Mouse (Mus musculus): ENCODE results near the gene Ank3. TPM values are rescaled to one million over a fixed set of nuclear protein-coding genes. Genes with fewer than 3 reads are reported as not detected.
A peak's percentile ranks its signal among the peaks of the same experiment; 100 is the strongest.

Ank3 gene
- total and polyA plus RNA-seq, 2 experiments from 2014 or later: 23.4 to 64.7 TPM

DNA sequence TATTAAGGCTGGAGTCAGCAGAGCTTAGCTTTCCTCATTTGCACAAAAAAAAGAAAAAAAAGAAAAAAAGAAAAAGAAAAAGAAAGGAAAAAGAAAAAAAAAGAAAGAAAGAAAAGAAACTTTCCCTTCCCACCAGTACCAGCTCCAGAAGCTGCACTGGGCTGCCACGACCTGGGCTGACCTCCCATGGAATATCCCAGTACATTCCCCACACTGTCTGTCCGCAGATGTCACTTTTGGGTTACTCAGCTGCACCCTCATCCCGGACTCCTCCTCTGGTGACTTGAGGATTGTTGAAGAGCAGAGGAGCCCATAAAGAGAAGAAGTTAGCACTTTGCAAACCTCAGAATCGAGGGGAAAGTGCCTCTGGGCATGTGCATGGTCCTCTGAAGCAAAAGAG lies 433.7 kb downstream of the Ank3 start:
- no peak overlapping the region for H3K9ac ChIP-seq (replicated peaks; ENCODE audit: low read depth, low read length)
- H3K27ac ChIP-seq (ENCODE audit: low read depth): no peak overlapping the region
- TF ChIP-seq EP300 (IDR thresholded peaks at IDR 0.05; ENCODE audit: low read depth) (no peak), CTCF (IDR thresholded peaks at IDR 0.05; ENCODE audit: low read depth) (no peak)
- peaks cover 15% of the 10 kb centered on the region for H3K4me1 ChIP-seq (ENCODE audit: control insufficient read depth, insufficient read depth)
- 78% methylated on average over 4 of the region's 4 CpGs for WGBS
- ATAC-seq (ENCODE audit: insufficient read depth, low read depth) (no peak), DNase-seq (ENCODE audit: low spot score) (no peak)
- H3K27me3 ChIP-seq (ENCODE audit: control insufficient read depth, insufficient read depth, low read length): no peaks in the 10 kb centered on the region
- H3K4me3 ChIP-seq (ENCODE audit: low read depth, low read length): no peak overlapping the region
- H3K4me2 ChIP-seq (ENCODE audit: low read depth, low read length): no peak overlapping the region
- H3K36me3 ChIP-seq (replicated peaks; ENCODE audit: control insufficient read depth, insufficient read depth, low read length): no peaks in the 10 kb centered on the region; the same call in 1 of the 2 replicates
- no peaks in the 10 kb centered on the region for H3K9me3 ChIP-seq (replicated peaks; ENCODE audit: control insufficient read depth, low read length)

DNA sequence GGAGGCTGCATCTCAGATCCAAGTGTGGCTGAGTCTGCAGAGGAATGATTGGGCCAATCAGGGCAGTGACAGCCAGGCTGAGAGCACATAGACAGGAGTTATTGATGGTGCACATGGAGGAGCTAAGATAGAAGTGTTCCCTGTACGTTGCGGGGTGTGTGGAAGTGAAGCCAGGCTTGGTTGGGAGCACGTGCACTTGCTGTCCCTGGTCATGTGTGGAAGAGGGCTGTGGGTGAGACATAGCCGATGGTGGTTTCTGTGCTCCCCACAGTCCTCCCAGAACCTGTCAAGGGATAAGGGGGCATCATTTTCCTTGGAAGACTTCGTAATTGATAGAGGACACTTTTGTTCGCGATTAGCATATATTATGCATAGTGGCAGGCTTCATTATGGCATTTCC lies 434.2 kb downstream of the Ank3 start:
- Histone ChIP-seq H3K4me3 (ENCODE audit: low read depth, low read length) (no peak overlapping the region), H3K36me3 (replicated peaks; ENCODE audit: control insufficient read depth, insufficient read depth, low read length) (no peaks in the 10 kb centered on the region), H3K27ac (ENCODE audit: low read depth) (no peak overlapping the region), H3K4me1 (ENCODE audit: control insufficient read depth, insufficient read depth) (peaks cover 15% of the 10 kb centered on the region), H3K9me3 (replicated peaks; ENCODE audit: control insufficient read depth, low read length) (no peaks in the 10 kb centered on the region), H3K4me2 (ENCODE audit: low read depth, low read length) (no peak overlapping the region), H3K27me3 (ENCODE audit: control insufficient read depth, insufficient read depth, low read length) (no peaks in the 10 kb centered on the region), H3K9ac (replicated peaks; ENCODE audit: low read depth, low read length) (no peak overlapping the region)
- no peak for DNase-seq (ENCODE audit: low spot score)
- ATAC-seq (ENCODE audit: insufficient read depth, low read depth): no peak
- 88% methylated on average over 7 of the region's 7 CpGs for WGBS
- TF ChIP-seq EP300 (IDR thresholded peaks at IDR 0.05; ENCODE audit: low read depth) (no peak), CTCF (IDR thresholded peaks at IDR 0.05; ENCODE audit: low read depth) (no peak)

DNA sequence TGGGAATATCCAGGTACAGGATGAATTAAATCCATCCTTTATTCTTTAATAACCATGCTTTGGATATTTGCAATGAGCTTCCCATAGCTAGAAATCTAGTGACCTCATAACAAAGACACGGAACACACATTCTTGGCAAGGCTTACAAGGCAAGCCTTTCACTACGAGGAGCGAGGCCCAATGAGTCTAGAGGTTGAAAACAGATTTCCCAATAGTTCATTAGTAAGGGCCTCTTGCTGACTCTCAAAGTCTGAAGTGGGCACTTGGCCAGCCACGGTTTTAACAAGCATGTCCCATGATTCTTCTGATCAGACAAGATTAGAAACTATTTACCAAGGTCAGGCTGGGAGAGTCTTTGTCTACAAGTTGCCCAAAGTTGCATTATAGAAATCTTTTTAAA lies 436.1 kb downstream of the Ank3 start:
- H3K27me3 ChIP-seq (ENCODE audit: control insufficient read depth, insufficient read depth, low read length): no peaks in the 10 kb centered on the region
- H3K4me1 ChIP-seq (ENCODE audit: control insufficient read depth, insufficient read depth): peaks cover 9% of the 10 kb centered on the region
- TF ChIP-seq CTCF (IDR thresholded peaks at IDR 0.05; ENCODE audit: low read depth): no peak
- no peak for TF ChIP-seq EP300 (IDR thresholded peaks at IDR 0.05; ENCODE audit: low read depth)
- DNase-seq (ENCODE audit: low spot score) (peak; percentile 73), ATAC-seq (ENCODE audit: insufficient read depth, low read depth) (peak; percentile 68; the same call in 1 of the 2 replicates)
- no peaks in the 10 kb centered on the region for H3K9me3 ChIP-seq (replicated peaks; ENCODE audit: control insufficient read depth, low read length)
- no peak overlapping the region for H3K9ac ChIP-seq (replicated peaks; ENCODE audit: low read depth, low read length)
- H3K27ac ChIP-seq (ENCODE audit: low read depth): peak overlapping the region; percentile 63
- H3K36me3 ChIP-seq (replicated peaks; ENCODE audit: control insufficient read depth, insufficient read depth, low read length): no peaks in the 10 kb centered on the region
- H3K4me2 ChIP-seq (ENCODE audit: low read depth, low read length): no peak overlapping the region
- H3K4me3 ChIP-seq (ENCODE audit: low read depth, low read length): no peak overlapping the region
- 23% methylated on average over 4 of the region's 4 CpGs for WGBS

DNA sequence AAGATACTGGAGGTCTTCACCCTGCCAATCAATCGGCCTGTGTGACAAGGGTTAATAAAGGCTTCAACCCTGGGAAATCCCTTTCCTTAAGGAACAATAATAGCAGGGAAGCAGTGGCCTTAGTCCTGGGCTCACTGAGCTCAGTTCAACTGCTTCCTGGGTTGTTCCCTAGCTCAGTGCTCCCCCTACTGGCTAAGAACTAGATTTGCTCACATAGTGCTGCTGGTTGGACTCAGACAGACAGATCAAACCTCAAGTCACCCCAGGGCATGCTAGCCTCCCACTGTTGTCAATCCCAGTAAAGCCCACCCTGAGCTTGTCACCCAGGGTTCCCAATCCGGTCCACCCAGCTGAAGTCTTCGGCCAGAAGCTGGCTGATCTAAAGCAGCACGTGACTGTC lies 447.2 kb downstream of the Ank3 start:
- H3K4me1 ChIP-seq (ENCODE audit: control insufficient read depth, insufficient read depth): no peaks in the 10 kb centered on the region
- TF ChIP-seq EP300 (IDR thresholded peaks at IDR 0.05; ENCODE audit: low read depth) (no peak), CTCF (IDR thresholded peaks at IDR 0.05; ENCODE audit: low read depth) (peak; percentile 91)
- no peaks in the 10 kb centered on the region for H3K27me3 ChIP-seq (ENCODE audit: control insufficient read depth, insufficient read depth, low read length)
- no peak overlapping the region for H3K4me3 ChIP-seq (ENCODE audit: low read depth, low read length)
- no peak overlapping the region for H3K4me2 ChIP-seq (ENCODE audit: low read depth, low read length)
- H3K9me3 ChIP-seq (replicated peaks; ENCODE audit: control insufficient read depth, low read length): no peaks in the 10 kb centered on the region
- H3K27ac ChIP-seq (ENCODE audit: low read depth): no peak overlapping the region
- WGBS: 32% methylated on average over 4 of the region's 4 CpGs
- peak; percentile 83 for ATAC-seq (ENCODE audit: insufficient read depth, low read depth)
- H3K36me3 ChIP-seq (replicated peaks; ENCODE audit: control insufficient read depth, insufficient read depth, low read length): no peaks in the 10 kb centered on the region
- H3K9ac ChIP-seq (replicated peaks; ENCODE audit: low read depth, low read length): no peak overlapping the region
- peak; percentile 88 for DNase-seq (ENCODE audit: low spot score)

GRCm38 (mm10) chr10:69852366-69853091 lies 454.0 kb downstream of the Ank3 start:
- no peak overlapping the region for H3K9ac ChIP-seq (replicated peaks; ENCODE audit: low read depth, low read length)
- no peaks in the 10 kb centered on the region for H3K4me1 ChIP-seq (ENCODE audit: control insufficient read depth, insufficient read depth)
- H3K4me2 ChIP-seq (ENCODE audit: low read depth, low read length): no peak overlapping the region
- H3K9me3 ChIP-seq (replicated peaks; ENCODE audit: control insufficient read depth, low read length): no peaks in the 10 kb centered on the region
- no peaks in the 10 kb centered on the region for H3K27me3 ChIP-seq (ENCODE audit: control insufficient read depth, insufficient read depth, low read length)
- no peak for DNase-seq (ENCODE audit: low spot score)
- no peaks in the 10 kb centered on the region for H3K36me3 ChIP-seq (replicated peaks; ENCODE audit: control insufficient read depth, insufficient read depth, low read length)
- no peak overlapping the region for H3K4me3 ChIP-seq (ENCODE audit: low read depth, low read length)
- TF ChIP-seq EP300 (IDR thresholded peaks at IDR 0.05; ENCODE audit: low read depth) (no peak), CTCF (IDR thresholded peaks at IDR 0.05; ENCODE audit: low read depth) (peak; percentile 46)
- peak; percentile 49; the same call in 1 of the 2 replicates for ATAC-seq (ENCODE audit: insufficient read depth, low read depth)
- WGBS: 60% methylated on average over 5 of the region's 5 CpGs
- no peak overlapping the region for H3K27ac ChIP-seq (ENCODE audit: low read depth)
